Mouse (Mus musculus) lung, embryonic 16.5 days (tissue): Measurements from ENCODE around the gene Gls. TPM values are rescaled to one million over a fixed set of nuclear protein-coding genes. Genes with fewer than 3 reads are reported as not detected.

Source experiments
- ATAC-seq: fragments of 200-750 bp; cut with Nextera tagmentation; 2 replicates; pipeline ENCODE4 v1.8.0; 2017; ENCODE audit warnings: low read depth, mild to moderate bottlenecking, moderate library complexity
- H3K27ac ChIP-seq: fragments of 300-500 bp; sonication (generic); 2 replicates; pipeline ENCODE4 v1.5.1; 2014; ENCODE audit warnings: mild to moderate bottlenecking, control low read depth, low read length
- H3K27me3 ChIP-seq: fragments of 300-500 bp; sonication (generic); 2 replicates; pipeline ENCODE4 v1.6.1; 2014; ENCODE audit warnings: low read depth, low read length, mixed read lengths; ENCODE audit not compliant: control insufficient read depth, insufficient read depth
- H3K36me3 ChIP-seq: fragments of 300-500 bp; sonication (generic); 2 replicates; pipeline ENCODE4 v1.6.1; 2014; ENCODE audit warnings: low read length; ENCODE audit not compliant: control insufficient read depth, insufficient read depth
- H3K4me1 ChIP-seq: fragments of 300-500 bp; sonication (generic); replicated peaks from 2 replicates; pipeline ENCODE4 v1.6.1; 2014; ENCODE audit warnings: low read length, mixed read lengths; ENCODE audit not compliant: control insufficient read depth, insufficient read depth
- H3K4me2 ChIP-seq: fragments of 300-500 bp; sonication (generic); 2 replicates; pipeline ENCODE4 v1.6.1; 2014; ENCODE audit warnings: low read depth, low read length, control low read depth
- H3K4me3 ChIP-seq: fragments of 300-500 bp; sonication (generic); 2 replicates; pipeline ENCODE4 v1.5.1; 2014; ENCODE audit warnings: mild to moderate bottlenecking, low read length, control low read depth
- H3K9ac ChIP-seq: fragments of 300-500 bp; sonication (generic); 2 replicates; pipeline ENCODE4 v1.6.1; 2014; ENCODE audit warnings: low read length, control low read depth
- H3K9me3 ChIP-seq: fragments of 300-500 bp; sonication (generic); 2 replicates; pipeline ENCODE4 v1.6.1; 2016; ENCODE audit warnings: low read length; ENCODE audit not compliant: control insufficient read depth
- WGBS: fragments of 180-500 bp; shearing (Covaris S2); extraction: QIAGEN DNeasy Blood & Tissue Kit; methylation state at CpG from one replicate; pipeline ENCODE4 v1.1.7; 2014; 5-methylcytosine and 5-hydroxymethylcytosine counted together
- polyA plus RNA-seq: library from polyadenylated mRNA; unstranded; fragments of >200 nt; fragmentation: Nextera tagmentation; extraction: Ambion mirVana; gene quantifications from 2 replicates; pipeline ENCODE4 v1.2.1, GENCODE M21; 2015

Gls gene
- polyA plus RNA-seq, 1 experiment from 2014 or later, result 12.8 TPM

DNA sequence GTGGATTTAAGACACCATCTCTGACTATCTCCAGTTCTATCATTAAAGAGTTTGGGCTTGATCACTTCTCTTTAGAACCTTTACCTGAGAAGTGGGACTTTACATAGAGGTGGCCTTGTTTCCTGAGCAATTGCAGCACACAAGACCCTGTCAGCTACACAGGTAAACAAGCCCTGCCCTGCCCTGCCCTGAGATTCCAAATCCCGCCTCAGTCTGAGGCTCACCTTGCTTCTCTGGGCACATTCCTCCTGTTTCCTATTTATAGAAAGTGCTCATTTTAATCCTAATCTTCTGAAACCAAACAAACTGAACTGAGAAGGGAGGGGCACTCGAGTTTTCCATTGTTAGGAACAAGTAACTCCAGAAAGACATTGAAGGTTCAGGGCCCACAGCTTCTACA lies 19.4 kb upstream of the Gls start:
- Histone ChIP-seq H3K4me1 (no peaks in the 10 kb centered on the region), H3K9me3 (no peaks in the 10 kb centered on the region), H3K27ac (no peak overlapping the region), H3K9ac (no peak overlapping the region), H3K4me2 (no peak overlapping the region), H3K4me3 (no peak overlapping the region), H3K36me3 (no peaks in the 10 kb centered on the region), H3K27me3 (no peaks in the 10 kb centered on the region)
- no peak for ATAC-seq
- WGBS, result 55% methylated on average over 2 of the region's 2 CpGs

DNA sequence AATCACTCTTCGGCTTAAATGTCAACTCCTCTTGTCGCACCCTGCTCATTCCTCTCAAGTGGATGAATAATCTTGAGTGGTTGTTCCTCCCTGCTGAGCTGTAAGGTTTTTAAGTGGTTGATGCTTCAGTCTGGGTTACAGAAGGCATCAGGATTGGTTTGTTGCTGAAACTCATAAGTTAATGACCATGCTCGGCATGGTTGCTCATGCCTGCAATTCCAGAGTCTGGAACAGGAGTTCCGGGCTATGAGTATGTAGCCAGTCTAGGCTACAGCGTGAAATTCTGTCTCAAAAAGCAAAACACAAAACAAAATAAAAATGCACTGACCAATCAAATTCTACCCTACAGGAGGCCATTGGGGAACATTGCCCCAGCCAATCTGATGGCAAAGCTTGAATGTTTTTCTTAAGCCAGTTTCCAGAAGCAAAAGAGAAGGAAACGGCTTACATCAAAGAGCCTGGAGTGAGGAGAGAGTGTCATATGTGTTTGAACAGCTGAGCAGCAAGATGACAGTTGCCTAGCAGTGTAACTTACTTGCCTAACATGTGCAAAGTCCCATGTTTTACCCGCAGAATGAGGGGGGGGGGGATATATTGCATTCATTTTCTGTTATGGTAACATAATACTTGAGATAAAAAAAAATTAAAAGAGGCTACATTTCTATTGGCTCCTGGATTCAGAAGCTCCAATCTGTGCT lies 18.2 kb upstream of the Gls start:
- H3K4me3 ChIP-seq, result no peak overlapping the region
- H3K9ac ChIP-seq, result no peak overlapping the region
- H3K9me3 ChIP-seq, result no peaks in the 10 kb centered on the region
- ATAC-seq, result no peak
- 40% methylated on average over 7 of the region's 7 CpGs for WGBS
- H3K36me3 ChIP-seq, result no peaks in the 10 kb centered on the region
- no peaks in the 10 kb centered on the region for H3K27me3 ChIP-seq
- no peaks in the 10 kb centered on the region for H3K4me1 ChIP-seq
- no peak overlapping the region for H3K27ac ChIP-seq
- H3K4me2 ChIP-seq, result no peak overlapping the region

DNA sequence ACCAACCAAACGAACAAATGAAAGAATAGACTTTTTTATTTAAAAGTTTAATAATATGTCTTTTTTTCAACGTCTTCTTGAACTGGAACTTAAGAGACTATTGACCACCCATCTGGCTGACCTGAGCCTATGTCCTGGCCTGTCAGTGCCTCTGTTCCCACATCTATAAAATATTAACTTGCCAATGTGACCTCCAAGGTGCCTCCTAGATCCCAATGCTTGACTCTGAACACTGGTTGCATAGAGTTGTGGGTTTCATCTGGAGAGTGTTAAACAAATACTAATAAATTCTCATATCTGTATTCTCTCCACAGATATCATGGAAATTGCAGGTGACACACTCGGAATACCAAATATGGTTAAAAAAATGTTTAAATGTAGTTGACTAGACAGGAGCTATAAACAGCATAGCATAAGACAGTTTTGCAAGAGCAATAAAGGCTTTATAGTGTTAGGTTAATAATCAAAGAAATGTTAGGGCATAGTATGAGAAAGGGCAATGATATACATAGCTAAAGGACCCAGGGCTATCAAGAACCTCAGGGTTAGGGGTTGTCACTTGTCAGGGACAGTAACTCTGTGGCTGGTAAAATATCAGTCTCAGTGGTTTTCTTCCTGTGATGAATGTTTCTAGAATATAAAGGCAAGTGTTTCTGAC lies 16.0 kb upstream of the Gls start:
- WGBS, result 85% methylated on average over 3 of the region's 3 CpGs
- no peak overlapping the region for H3K4me3 ChIP-seq

DNA sequence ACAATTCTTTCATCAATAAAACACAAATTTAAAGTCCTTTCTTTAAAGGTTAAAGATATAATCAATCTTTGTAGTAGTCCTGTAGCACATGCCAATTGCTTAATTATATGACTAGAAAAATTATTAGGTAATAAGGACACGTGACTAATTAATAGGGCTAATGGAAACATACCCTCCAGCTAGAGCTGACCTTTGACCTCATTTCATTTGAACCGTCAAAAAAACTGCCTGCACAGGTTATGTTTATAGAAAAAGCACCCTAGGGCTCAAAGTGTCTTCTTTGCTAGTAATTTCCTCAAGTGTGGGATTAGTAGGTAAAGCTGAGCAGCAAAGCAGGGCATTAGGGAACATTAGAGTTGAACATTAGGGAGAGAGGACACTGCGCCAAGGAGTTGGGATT lies 9.2 kb upstream of the Gls start:
- H3K27ac ChIP-seq, result no peak overlapping the region
- no peak overlapping the region for H3K9ac ChIP-seq
- no peak overlapping the region for H3K4me3 ChIP-seq
- WGBS, result 54% methylated on average over 3 of the region's 3 CpGs
- H3K4me1 ChIP-seq, result no peaks in the 10 kb centered on the region
- H3K27me3 ChIP-seq, result no peaks in the 10 kb centered on the region
- H3K36me3 ChIP-seq, result no peaks in the 10 kb centered on the region
- no peak for ATAC-seq
- H3K4me2 ChIP-seq, result no peak overlapping the region
- no peaks in the 10 kb centered on the region for H3K9me3 ChIP-seq

More for the DNA sequence above, 16.0 kb upstream of the Gls start:
- Histone ChIP-seq H3K27ac (no peak overlapping the region), H3K36me3 (no peaks in the 10 kb centered on the region), H3K27me3 (no peaks in the 10 kb centered on the region), H3K4me1 (no peaks in the 10 kb centered on the region), H3K9ac (no peak overlapping the region), H3K9me3 (no peaks in the 10 kb centered on the region), H3K4me2 (no peak overlapping the region)
- ATAC-seq, result no peak

DNA sequence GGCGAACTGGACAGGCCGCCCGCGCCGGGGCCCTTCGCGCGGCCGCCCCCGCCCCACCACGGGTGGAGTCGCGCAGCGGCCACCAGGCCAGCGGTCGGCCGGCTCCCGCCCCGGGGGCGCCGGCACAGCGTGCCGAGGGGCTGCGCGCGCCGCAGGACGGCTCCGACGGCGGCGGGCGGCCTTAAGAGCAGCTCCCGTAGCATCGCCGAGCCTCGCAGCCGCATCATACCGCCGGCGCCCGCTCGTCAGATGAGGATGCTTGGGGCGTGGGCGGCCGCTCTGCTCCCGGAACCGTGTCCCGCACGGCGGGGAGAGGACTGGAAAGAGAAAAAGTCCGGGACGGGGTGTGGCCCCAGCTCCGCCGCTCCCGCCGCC lies 279 bp downstream of the Gls start:
- 0% methylated on average over 44 of the region's 57 CpGs for WGBS
- H3K4me1 ChIP-seq, result peaks cover 12% of the 10 kb centered on the region
- H3K27ac ChIP-seq, result peak overlapping the region; percentile 94
- no peaks in the 10 kb centered on the region for H3K9me3 ChIP-seq
- H3K4me2 ChIP-seq, result peak overlapping the region; percentile 81
- peak; percentile 67 for ATAC-seq
- peak overlapping the region; percentile 96 for H3K4me3 ChIP-seq
- peak overlapping the region; percentile 93 for H3K9ac ChIP-seq
- no peaks in the 10 kb centered on the region for H3K36me3 ChIP-seq
- H3K27me3 ChIP-seq, result no peaks in the 10 kb centered on the region

DNA sequence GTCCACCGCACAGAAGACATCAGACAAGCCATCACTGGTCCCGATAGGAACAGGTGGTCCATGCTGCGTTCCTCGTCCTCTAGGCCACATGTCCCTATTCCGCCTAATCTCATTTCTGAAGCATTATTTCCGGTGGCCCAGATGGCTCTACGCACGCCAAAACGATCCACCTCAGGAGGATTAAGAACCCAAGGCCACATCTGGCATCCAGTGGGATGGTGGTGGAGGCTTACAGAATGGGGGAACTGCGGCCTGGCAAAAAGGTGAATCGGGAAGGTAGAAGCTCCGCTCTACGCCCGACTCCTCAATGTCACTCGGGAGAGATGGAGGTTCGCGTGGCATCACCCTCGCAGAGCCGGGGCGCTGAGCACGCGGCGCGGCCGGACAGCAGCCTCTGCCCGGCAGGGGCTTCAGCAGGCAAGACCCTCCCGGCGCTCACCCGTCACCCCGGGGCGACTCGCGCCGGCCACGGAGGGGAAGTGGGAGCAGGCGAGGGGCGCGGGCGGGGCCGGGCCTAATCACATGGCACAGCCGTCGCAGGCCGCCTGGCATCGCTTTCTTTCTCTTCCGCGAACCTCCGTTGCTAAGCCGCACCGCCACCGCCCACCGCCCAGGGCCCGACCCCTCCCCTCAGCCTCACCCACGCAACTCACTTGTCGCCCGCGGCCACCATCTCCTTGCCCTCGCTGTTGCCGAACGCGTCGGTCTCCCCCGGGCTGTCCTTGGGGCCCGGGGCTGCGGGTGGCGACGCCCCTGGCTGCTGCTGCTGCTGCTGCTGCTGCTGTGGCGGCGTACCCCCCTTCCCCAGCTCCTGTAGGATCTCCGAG lies 880 bp downstream of the Gls start:
- no peaks in the 10 kb centered on the region for H3K27me3 ChIP-seq
- peak overlapping the region; percentile 94 for H3K27ac ChIP-seq
- H3K9ac ChIP-seq, result peak overlapping the region; percentile 93
- H3K4me1 ChIP-seq, result peaks cover 12% of the 10 kb centered on the region
- H3K9me3 ChIP-seq, result no peaks in the 10 kb centered on the region
- WGBS, result under 1% methylated on average over 60 of the region's 69 CpGs
- peak overlapping the region; percentile 96 for H3K4me3 ChIP-seq
- ATAC-seq, result peak; percentile 16
- H3K36me3 ChIP-seq, result no peaks in the 10 kb centered on the region
- peak overlapping the region; percentile 81 for H3K4me2 ChIP-seq

DNA sequence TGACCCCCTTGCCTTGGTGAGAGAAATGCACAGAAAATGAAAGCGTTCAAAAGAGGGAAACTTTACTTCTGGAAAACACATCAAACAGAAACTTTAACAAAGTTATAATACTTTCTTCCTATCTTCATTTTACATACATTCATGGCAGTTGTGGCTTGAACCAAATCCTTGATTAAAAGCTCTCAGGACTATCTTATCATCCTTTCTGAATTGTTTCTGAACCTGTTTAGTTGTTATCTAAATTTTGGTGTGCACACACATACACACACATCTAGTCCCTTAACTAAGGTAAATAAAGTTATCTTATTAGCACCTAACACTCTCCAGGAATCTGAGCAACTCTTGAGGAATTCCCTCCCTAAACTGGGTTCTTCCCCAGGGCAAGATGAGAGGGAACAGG lies 2.6 kb downstream of the Gls start:
- Histone ChIP-seq H3K36me3 (no peaks in the 10 kb centered on the region), H3K9ac (no peak overlapping the region), H3K27me3 (no peaks in the 10 kb centered on the region), H3K9me3 (no peaks in the 10 kb centered on the region), H3K27ac (no peak overlapping the region), H3K4me3 (no peak overlapping the region), H3K4me1 (peaks cover 12% of the 10 kb centered on the region), H3K4me2 (no peak overlapping the region)
- 52% methylated on average over 1 of the region's 1 CpGs for WGBS
- no peak for ATAC-seq

DNA sequence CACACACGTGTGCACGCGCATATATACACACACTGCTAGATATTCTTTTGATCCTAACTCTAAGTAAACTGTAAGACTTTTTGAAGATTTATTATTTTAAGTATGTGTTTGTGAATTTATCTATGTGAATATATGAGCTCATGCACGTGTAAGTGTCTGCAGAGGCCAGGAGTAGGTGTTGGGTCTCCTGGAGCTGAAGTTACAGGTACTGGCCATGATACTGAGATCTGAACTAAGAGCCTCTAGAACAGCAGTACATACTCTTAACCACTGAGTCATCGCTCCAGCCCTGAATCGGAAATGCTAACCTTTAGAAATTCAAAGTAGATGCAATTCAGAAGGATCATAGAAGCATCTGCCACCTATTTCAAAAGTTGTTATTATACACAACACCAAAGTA lies 4.9 kb downstream of the Gls start:
- H3K9ac ChIP-seq, result no peak overlapping the region
- 72% methylated on average over 6 of the region's 6 CpGs for WGBS
- H3K4me3 ChIP-seq, result no peak overlapping the region

DNA sequence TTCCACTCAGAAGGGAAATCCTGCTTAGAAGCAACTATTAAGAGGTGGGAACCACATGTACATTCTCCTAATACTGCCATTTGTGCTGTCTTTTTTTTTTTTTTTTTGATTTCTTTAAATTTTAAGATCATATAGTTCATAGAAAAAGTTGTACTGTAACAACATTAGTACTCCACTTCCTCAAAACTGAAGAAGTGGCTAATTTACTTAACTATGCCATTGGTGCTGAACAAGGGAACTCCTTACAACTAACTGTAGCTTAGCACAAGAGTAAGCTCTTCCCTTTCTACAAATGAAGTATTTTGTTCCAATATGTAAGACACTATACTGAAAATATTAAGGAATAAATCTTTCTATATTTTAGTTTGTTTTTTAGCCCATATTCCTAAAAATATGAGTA lies 6.6 kb downstream of the Gls start:
- ATAC-seq, result no peak
- Histone ChIP-seq H3K4me3 (no peak overlapping the region), H3K27me3 (no peaks in the 10 kb centered on the region), H3K4me1 (peaks cover 5% of the 10 kb centered on the region; the same call in 1 of the 2 replicates), H3K27ac (no peak overlapping the region), H3K36me3 (no peaks in the 10 kb centered on the region), H3K4me2 (no peak overlapping the region), H3K9me3 (no peaks in the 10 kb centered on the region), H3K9ac (no peak overlapping the region)

More for the DNA sequence above, 4.9 kb downstream of the Gls start:
- H3K36me3 ChIP-seq, result no peaks in the 10 kb centered on the region
- no peak for ATAC-seq
- H3K4me1 ChIP-seq, result peaks cover 8% of the 10 kb centered on the region
- H3K27me3 ChIP-seq, result no peaks in the 10 kb centered on the region
- H3K4me2 ChIP-seq, result no peak overlapping the region
- H3K27ac ChIP-seq, result no peak overlapping the region
- no peaks in the 10 kb centered on the region for H3K9me3 ChIP-seq
